Mouse (Mus musculus) heart, postnatal 0 days (tissue): ENCODE measurements around the gene Crim1. TPM values are rescaled to one million over a fixed set of nuclear protein-coding genes. Genes with fewer than 3 reads are reported as not detected.

ENCODE experiments used
- ATAC-seq: fragments of 200-750 bp; cut with Nextera tagmentation; 2 replicates; pipeline ENCODE4 v1.8.0; 2017; ENCODE audit warnings: low read depth, moderate number of reproducible peaks, moderate library complexity; ENCODE audit not compliant: insufficient read depth
- DNase-seq: peaks from one replicate; pipeline ENCODE4 v3.0.0-alpha.2; 2016; ENCODE audit warnings: low spot score
- H3K27ac ChIP-seq: fragments of 300-500 bp; sonication (generic); 2 replicates; pipeline ENCODE4 v1.5.1; 2014; ENCODE audit warnings: low read depth, mild to moderate bottlenecking
- H3K27me3 ChIP-seq: fragments of 300-500 bp; sonication (generic); 2 replicates; pipeline ENCODE4 v1.6.1; 2014; ENCODE audit warnings: low read length, mixed read lengths; ENCODE audit not compliant: control insufficient read depth, insufficient read depth
- H3K36me3 ChIP-seq: fragments of 300-500 bp; sonication (generic); replicated peaks from 2 replicates; pipeline ENCODE4 v1.6.1; 2014; ENCODE audit warnings: low read length, mixed read lengths; ENCODE audit not compliant: control insufficient read depth, insufficient read depth
- H3K4me1 ChIP-seq: fragments of 300-500 bp; sonication (generic); 2 replicates; pipeline ENCODE4 v1.6.1; 2014; ENCODE audit warnings: antibody characterized with exemption; ENCODE audit not compliant: control insufficient read depth, insufficient read depth
- H3K4me2 ChIP-seq: fragments of 300-500 bp; sonication (generic); 2 replicates; pipeline ENCODE4 v1.6.1; 2014; ENCODE audit warnings: low read depth, mild to moderate bottlenecking, low read length, moderate library complexity
- H3K4me3 ChIP-seq: fragments of 300-500 bp; sonication (generic); 2 replicates; pipeline ENCODE4 v1.5.1; 2014; ENCODE audit warnings: low read depth, low read length
- H3K9ac ChIP-seq: fragments of 300-500 bp; sonication (generic); replicated peaks from 2 replicates; pipeline ENCODE4 v1.6.1; 2014; ENCODE audit warnings: low read depth, low read length, mixed read lengths
- H3K9me3 ChIP-seq: fragments of 300-500 bp; sonication (generic); replicated peaks from 2 replicates; pipeline ENCODE4 v1.6.1; 2016; ENCODE audit warnings: low read length; ENCODE audit not compliant: control insufficient read depth
- CTCF ChIP-seq: IDR thresholded peaks from 2 replicates; pipeline ENCODE4 v1.5.1; 2016; ENCODE audit warnings: antibody characterized with exemption, control low read depth, low read depth
- EP300 ChIP-seq: IDR thresholded peaks from 2 replicates; pipeline ENCODE4 v1.6.1; 2016; ENCODE audit warnings: antibody characterized with exemption, low read depth
- WGBS: fragments of 180-500 bp; shearing (Covaris S2); extraction: QIAGEN DNeasy Blood & Tissue Kit; methylation state at CpG from one replicate; pipeline ENCODE4 v1.1.7; 2014; 5-methylcytosine and 5-hydroxymethylcytosine counted together
- polyA plus RNA-seq: library from polyadenylated mRNA; unstranded; fragments of >200 nt; fragmentation: Nextera tagmentation; extraction: Ambion mirVana; gene quantifications from 2 replicates; pipeline ENCODE4 v1.2.1, GENCODE M21; 2015
- total RNA-seq: library from RNA; depleted of rRNA; stranded (reverse); fragments of >200 nt; gene quantifications from 2 replicates; pipeline ENCODE4 v1.2.3, GENCODE M21; 2014; ENCODE audit warnings: low replicate concordance

Crim1 gene
- total and polyA plus RNA-seq, 2 experiments from 2014 or later: 3.3 to 47.5 TPM

GRCm38 (mm10) chr17:78358251-78358726 is 158.2 kb downstream of the Crim1 start:
- Histone ChIP-seq H3K27ac (no peak overlapping the region), H3K4me2 (no peak overlapping the region), H3K36me3 (peaks cover 13% of the 10 kb centered on the region), H3K27me3 (no peaks in the 10 kb centered on the region), H3K9ac (no peak overlapping the region), H3K4me1 (peaks cover 7% of the 10 kb centered on the region; the same call in 1 of the 2 replicates), H3K9me3 (no peaks in the 10 kb centered on the region), H3K4me3 (no peak overlapping the region)
- WGBS: 57% methylated on average over 7 of the region's 7 CpGs
- DNase-seq: no peak
- TF ChIP-seq EP300 (no peak), CTCF (no peak)
- no peak for ATAC-seq

DNA sequence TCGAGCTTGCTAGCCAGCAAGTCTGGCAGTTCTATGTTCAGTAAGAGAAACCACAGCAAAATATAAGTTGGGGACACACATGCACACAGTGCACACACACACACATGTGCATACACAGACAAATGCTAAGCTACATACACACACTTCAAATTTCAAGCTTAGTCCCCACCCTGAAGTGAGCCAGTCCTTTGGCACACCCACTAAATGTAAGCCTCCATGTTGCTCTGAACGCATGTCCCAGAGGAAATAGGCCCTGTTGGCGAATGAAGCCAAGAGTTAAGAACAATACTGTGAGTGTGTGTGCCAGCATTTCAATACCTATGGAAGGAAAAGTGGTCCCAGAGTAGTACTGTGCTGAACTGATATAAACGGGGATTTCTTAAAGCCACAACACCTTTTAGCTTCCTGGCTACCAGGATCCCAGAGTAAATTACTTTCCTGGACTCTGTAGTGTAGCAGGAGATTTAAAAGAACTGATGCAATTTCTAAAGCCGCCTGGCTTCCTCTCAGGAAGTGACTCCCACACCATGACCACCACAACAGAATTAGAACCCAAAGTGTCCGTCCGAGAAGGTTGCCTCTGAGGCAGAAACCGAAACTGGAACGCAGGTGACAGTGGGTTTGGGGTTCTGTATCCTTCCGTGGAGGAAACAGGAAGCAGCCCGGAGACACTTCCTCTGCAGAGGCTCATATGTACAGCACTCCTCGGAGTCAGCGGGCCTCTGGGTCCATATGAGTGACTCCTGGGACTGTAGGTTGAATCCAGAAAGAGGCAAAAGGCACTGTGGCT is 162.1 kb downstream of the Crim1 start:
- peak overlapping the region; percentile 38; the same call in 1 of the 2 replicates for H3K4me2 ChIP-seq
- H3K9me3 ChIP-seq: no peaks in the 10 kb centered on the region
- peak; percentile 51 for DNase-seq
- H3K27me3 ChIP-seq: no peaks in the 10 kb centered on the region
- H3K9ac ChIP-seq: no peak overlapping the region
- H3K27ac ChIP-seq: peak overlapping the region; percentile 81
- H3K36me3 ChIP-seq: no peaks in the 10 kb centered on the region
- WGBS: 59% methylated on average over 13 of the region's 13 CpGs
- H3K4me3 ChIP-seq: peak overlapping the region; percentile 16; the same call in 1 of the 2 replicates
- ATAC-seq: peak; percentile 68
- peaks cover 7% of the 10 kb centered on the region; the same call in 1 of the 2 replicates for H3K4me1 ChIP-seq
- 0 out of 2 replicates have a peak, but pooled peaks have one; percentile 30 for TF ChIP-seq EP300
- TF ChIP-seq CTCF: no peak

DNA sequence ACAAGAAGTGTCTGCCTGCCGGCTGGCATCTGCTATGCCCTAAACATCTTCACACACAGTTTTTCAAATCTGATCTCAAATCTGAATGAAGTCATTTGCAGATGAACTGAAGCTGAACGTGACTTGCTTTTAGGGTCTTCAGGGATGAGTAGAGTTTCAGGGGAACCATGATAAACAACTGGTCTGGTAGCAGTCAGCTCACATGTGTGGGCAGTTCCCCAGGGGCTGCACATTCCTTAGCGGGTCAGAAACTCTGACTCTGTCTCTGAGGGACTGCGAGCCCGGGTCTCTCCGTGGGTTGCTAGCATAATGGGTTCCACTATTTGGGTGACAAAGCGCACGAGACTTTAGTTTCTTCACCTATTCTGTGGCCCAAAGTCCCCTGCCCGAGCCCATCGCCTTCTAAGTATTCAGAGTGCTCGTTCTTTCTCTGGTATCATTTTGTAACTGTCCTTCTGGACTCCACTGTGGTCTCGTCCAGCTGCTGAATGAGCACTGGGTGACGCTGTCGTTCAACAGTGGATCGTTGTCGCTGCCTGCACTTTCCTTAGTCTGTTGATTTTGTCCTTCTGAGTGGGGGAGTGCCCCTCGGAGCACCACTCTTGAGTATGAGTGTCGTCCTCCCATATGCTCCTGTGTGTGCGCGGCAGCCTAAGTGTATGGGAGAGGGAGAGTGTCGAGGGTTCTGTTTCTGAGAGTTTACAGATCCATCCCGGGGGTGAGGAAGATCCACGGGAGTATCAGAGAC is 164.7 kb downstream of the Crim1 start:
- Histone ChIP-seq H3K9ac (no peak overlapping the region), H3K4me1 (peaks cover 6% of the 10 kb centered on the region; the same call in 1 of the 2 replicates), H3K9me3 (no peaks in the 10 kb centered on the region), H3K4me3 (no peak overlapping the region), H3K27ac (no peak overlapping the region), H3K27me3 (no peaks in the 10 kb centered on the region), H3K36me3 (peaks cover 19% of the 10 kb centered on the region), H3K4me2 (no peak overlapping the region)
- no peak for DNase-seq
- WGBS: 78% methylated on average over 23 of the region's 23 CpGs
- TF ChIP-seq CTCF: no peak
- no peak for TF ChIP-seq EP300
- no peak for ATAC-seq

DNA sequence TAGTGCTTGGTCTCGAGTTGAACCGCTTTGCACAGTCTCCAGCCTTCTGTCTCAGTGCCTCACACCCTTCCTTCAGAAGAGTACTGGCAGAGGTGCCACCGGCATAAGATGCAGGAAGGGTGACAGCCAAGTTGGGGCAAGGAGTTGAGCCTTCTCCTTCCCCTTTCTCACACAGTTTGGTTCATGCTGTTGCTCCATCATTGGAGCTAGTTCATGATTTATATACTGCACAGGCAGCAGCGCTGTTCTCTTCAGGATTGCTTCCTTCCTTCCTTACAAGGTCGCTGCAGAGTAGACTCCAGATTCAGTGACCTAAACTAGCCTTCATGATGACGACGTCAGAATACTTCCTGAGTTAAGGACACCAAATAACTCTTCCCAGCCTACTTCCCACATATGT is 166.0 kb downstream of the Crim1 start:
- Histone ChIP-seq H3K4me1 (no peaks in the 10 kb centered on the region), H3K27me3 (no peaks in the 10 kb centered on the region), H3K27ac (no peak overlapping the region), H3K9ac (no peak overlapping the region), H3K36me3 (peaks cover 26% of the 10 kb centered on the region), H3K4me3 (no peak overlapping the region), H3K9me3 (no peaks in the 10 kb centered on the region), H3K4me2 (no peak overlapping the region)
- no peak for TF ChIP-seq CTCF
- no peak for TF ChIP-seq EP300
- DNase-seq (no peak), ATAC-seq (no peak)
- 61% methylated on average over 7 of the region's 7 CpGs for WGBS

GRCm38 (mm10) chr17:78368481-78368880 is 168.4 kb downstream of the Crim1 start:
- no peak overlapping the region for H3K9ac ChIP-seq
- WGBS: 79% methylated on average over 8 of the region's 8 CpGs
- no peak overlapping the region for H3K27ac ChIP-seq
- no peak for ATAC-seq
- H3K9me3 ChIP-seq: no peaks in the 10 kb centered on the region
- no peak overlapping the region for H3K4me2 ChIP-seq
- no peak for DNase-seq
- H3K27me3 ChIP-seq: no peaks in the 10 kb centered on the region
- no peak overlapping the region for H3K4me3 ChIP-seq
- H3K36me3 ChIP-seq: peaks cover 30% of the 10 kb centered on the region
- no peak for TF ChIP-seq CTCF
- no peak for TF ChIP-seq EP300
- H3K4me1 ChIP-seq: no peaks in the 10 kb centered on the region
